Mouse (Mus musculus) gastrocnemius, postnatal 36 days (tissue): ENCODE measurements around the gene Gm20878. TPM values are rescaled to one million over a fixed set of nuclear protein-coding genes. Genes with fewer than 3 reads are reported as not detected.
"Not testable (repeated sequence)": the region's sequence is repeated elsewhere in the genome, so short reads cannot be mapped to it uniquely, and the experiment has no call there.

ENCODE experiments used
- DNase-seq, 2 experiments: peaks; one replicate each; pipeline ENCODE4 v3.0.0; 2022
- intact Hi-C: fragments of 180-260 bp; cut with DNase I; formaldehyde crosslinking; loops from one replicate; pipeline ENCODE4 v1.15.1; 2025
- long read RNA-seq, 2 experiments: library from polyadenylated mRNA; stranded (forward); transcript quantifications; one replicate each; pipeline ENCODE4 v2.0.0; 2021
- total RNA-seq, 2 experiments: library from RNA; stranded (reverse); gene quantifications; 2 replicates each; pipeline ENCODE4 v1.2.3; 2021

Gene Gm20878
- total RNA-seq = not detected
- long read RNA-seq, experiment 1 = 0 reads
- long read RNA-seq, experiment 2 = 0 reads

GRCm38 (mm10) chr4:41941272-41941671 lies at the start of gene Gm20878:
Gene Gm20878 (plus strand): TSS chr4:41941572.
- intact Hi-C loops, DNase-seq: not testable (repeated sequence)

GRCm38 (mm10) chr4:41903310-41903709 lies 38.1 kb upstream of the Gm20878 start, which contains the start of gene Gm21541:
Gene Gm21541 (plus strand): TSS chr4:41903610.
- DNase-seq, intact Hi-C loops: not testable (repeated sequence)

GRCm38 (mm10) chr4:41965758-41966157 lies 24.4 kb downstream of the Gm20878 start, which contains the start of gene Fam205a4:
Gene Fam205a4 (plus strand): TSS chr4:41966058.
- intact Hi-C loops, DNase-seq: not testable (repeated sequence)

Other genes starting within 250 kb of the Gm20878 start
- gene Cntfr, start 244.5 kb upstream of the Gm20878 start, total RNA-seq = 10 to 100 TPM; 24.8 to 31.1 TPM
- gene Il11ra1, start 241.6 kb upstream of the Gm20878 start, total RNA-seq = 10 to 100 TPM; 30.8 to 41.2 TPM
- 10 to 100 TPM; 46.8 to 50.0 TPM for gene Rpp25l, start 228.0 kb upstream of the Gm20878 start, total RNA-seq
- gene Dctn3, start 218.4 kb upstream of the Gm20878 start, total RNA-seq = 10 to 100 TPM; 40.9 to 41.9 TPM
- gene Arid3c, start 210.4 kb upstream of the Gm20878 start, total RNA-seq = not detected
- 10 to 100 TPM; 27.5 to 36.7 TPM for gene Galt, start 186.3 kb upstream of the Gm20878 start, total RNA-seq
- gene Sigmar1, start 185.4 kb upstream of the Gm20878 start, total RNA-seq = 1 to 10 TPM; 7.2 to 8.8 TPM
- 10 to 100 TPM; 18.5 to 19.1 TPM for gene Ccl27a, start 167.3 kb upstream of the Gm20878 start, total RNA-seq
- gene Gm21541, start 38.0 kb upstream of the Gm20878 start, total RNA-seq = not detected
- under 1 TPM in 1 of 2 experiments, not detected in 1; 0.07 TPM for gene Fam205a4, start 24.5 kb downstream of the Gm20878 start, total RNA-seq
- gene Gm21093, start 93.2 kb downstream of the Gm20878 start, total RNA-seq = not detected
- gene Gm3893, start 149.6 kb downstream of the Gm20878 start, total RNA-seq = not detected
- 10 to 100 TPM in 1 of 2 experiments, 1 to 10 TPM in 1; 6.7 to 11.9 TPM for gene Gm13304, start 173.2 kb downstream of the Gm20878 start, total RNA-seq
- not detected for gene Gm13306, start 211.9 kb downstream of the Gm20878 start, total RNA-seq
- gene Gm13305, start 227.0 kb downstream of the Gm20878 start, total RNA-seq = under 1 TPM in 1 of 2 experiments, not detected in 1; 0.74 TPM